Mouse (Mus musculus) embryonic facial prominence, embryonic 10.5 days (tissue): ENCODE measurements around the gene Mxd3. TPM values are rescaled to one million over a fixed set of nuclear protein-coding genes. Genes with fewer than 3 reads are reported as not detected.
A peak's percentile ranks its signal among the peaks of the same experiment; 100 is the strongest.

Experiments
- DNase-seq: peaks from one replicate; pipeline ENCODE4 v3.0.0-alpha.2; 2017; ENCODE audit warnings: low spot score
- H3K27ac ChIP-seq: fragments of 300-500 bp; sonication (generic); replicated peaks from 2 replicates; pipeline ENCODE4 v1.5.1; 2016; ENCODE audit warnings: mild to moderate bottlenecking
- H3K27me3 ChIP-seq: fragments of 300-500 bp; sonication (generic); replicated peaks from 2 replicates; pipeline ENCODE4 v1.6.1; 2016; ENCODE audit warnings: low read depth, mild to moderate bottlenecking; ENCODE audit not compliant: poor library complexity, severe bottlenecking
- H3K36me3 ChIP-seq: fragments of 300-500 bp; sonication (generic); replicated peaks from 2 replicates; pipeline ENCODE4 v1.6.1; 2016; ENCODE audit warnings: mild to moderate bottlenecking, moderate library complexity
- H3K4me1 ChIP-seq: fragments of 300-500 bp; sonication (generic); 2 replicates; pipeline ENCODE4 v1.6.1; 2016
- H3K4me3 ChIP-seq: fragments of 300-500 bp; sonication (generic); 2 replicates; pipeline ENCODE4 v1.5.1; 2016; ENCODE audit warnings: mild to moderate bottlenecking, moderate library complexity
- H3K9me3 ChIP-seq: fragments of 300-500 bp; sonication (generic); 2 replicates; pipeline ENCODE4 v1.6.1; 2016; ENCODE audit warnings: mild to moderate bottlenecking
- WGBS: fragments of 180-500 bp; shearing (Covaris S2); methylation state at CpG from one replicate; pipeline ENCODE4 v1.1.7; 2016; 5-methylcytosine and 5-hydroxymethylcytosine counted together
- polyA plus RNA-seq: library from polyadenylated mRNA; unstranded; fragments of >200 nt; fragmentation: Nextera tagmentation; extraction: Ambion mirVana; gene quantifications from 2 replicates; pipeline ENCODE4 v1.2.1, GENCODE M21; 2016

The Mxd3 gene
- polyA plus RNA-seq = 20.5 and 20.9 TPM in 2 replicates

DNA sequence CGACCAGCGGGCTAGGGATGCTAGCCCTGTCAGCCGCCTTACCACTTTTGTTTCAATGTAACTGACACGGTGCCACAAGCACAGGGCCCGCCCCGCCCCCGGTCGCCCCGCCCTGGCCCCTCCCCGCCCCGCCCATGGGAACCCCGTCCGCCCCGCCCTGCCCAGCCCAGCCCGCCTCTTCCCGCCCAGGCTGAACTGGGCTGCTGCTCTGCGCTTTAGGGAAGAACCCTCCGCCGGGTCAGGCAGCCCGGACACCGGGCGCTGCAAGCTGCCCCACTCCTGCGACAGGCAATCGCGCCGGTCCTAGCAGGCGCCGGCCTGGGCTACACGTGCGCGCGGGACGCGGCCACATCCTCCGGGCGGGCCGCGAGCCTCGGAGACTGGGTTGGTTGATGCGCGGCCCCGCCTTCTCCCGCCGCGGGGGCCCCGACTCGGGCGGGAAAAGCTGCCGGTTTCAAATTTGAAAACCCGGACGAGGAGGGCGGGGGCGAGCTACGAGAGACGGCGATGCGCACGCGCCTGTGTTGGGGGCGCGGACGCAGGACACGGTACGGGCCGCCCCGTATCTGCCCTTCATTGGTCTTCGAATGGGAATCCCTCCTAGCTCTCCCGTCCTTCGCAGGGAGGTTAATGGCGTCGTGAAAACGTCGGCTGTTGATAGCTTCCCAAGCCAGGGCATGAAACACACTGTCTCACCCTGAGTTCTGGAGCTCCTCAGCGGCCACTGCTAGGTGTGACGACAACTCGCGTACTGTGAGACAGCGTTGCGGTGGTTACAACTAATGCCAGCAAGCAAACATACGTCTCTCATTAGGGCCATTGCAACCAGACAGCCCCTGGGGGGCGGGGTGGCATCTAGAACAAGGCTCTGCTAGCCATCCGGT lies at the start of gene Mxd3:
Gene Mxd3 (minus strand): TSS at position 141 of the 884 bp plus-strand sequence.
- Histone ChIP-seq H3K27me3 (peaks cover 10% of the 10 kb centered on the region; the same call in 1 of the 2 replicates), H3K4me1 (peaks cover 45% of the 10 kb centered on the region), H3K9me3 (no peaks in the 10 kb centered on the region), H3K4me3 (peak within 1 kb of the TSS; percentile 74), H3K36me3 (peaks cover 24% of the 10 kb centered on the region), H3K27ac (peak within 1 kb of the TSS; percentile 95)
- WGBS = under 1% methylated on average over 82 of the region's 82 CpGs
- peak; percentile 94 for DNase-seq

DNA sequence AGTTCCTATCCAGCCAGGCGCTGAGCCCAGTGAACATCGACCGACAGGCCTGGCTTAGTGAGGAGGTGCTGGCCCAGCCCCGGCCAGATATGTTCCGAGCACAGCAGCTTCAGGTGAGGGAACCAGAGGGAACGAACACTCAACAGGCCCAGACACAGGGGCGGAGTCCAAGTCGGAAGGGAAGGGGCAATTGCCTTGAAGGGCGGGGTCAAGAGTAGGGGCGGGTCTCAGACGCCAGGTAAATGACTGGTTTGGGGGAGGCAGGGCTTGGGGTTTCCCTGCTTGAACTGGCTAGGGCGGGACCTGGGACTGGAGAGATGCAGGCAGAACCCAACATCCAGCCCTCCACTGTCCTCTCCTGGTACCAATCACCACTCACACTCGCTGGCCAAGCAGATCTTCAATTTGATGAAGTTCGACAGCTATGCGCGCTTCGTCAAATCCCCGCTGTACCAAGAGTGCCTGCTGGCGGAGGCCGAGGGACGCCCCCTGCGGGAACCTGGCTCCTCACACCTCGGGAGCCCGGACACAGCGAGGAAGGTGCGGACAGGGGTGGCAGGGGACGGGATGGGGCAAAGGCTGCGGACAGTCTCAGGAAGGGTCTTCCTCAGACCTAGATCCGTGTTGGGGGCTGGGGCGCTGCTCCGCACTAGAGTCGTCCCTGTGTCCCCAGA lies 49.4 kb upstream of the Mxd3 start:
- Histone ChIP-seq H3K27ac (no peak overlapping the region), H3K4me3 (peak overlapping the region; percentile 44), H3K4me1 (peaks cover 11% of the 10 kb centered on the region), H3K36me3 (no peaks in the 10 kb centered on the region), H3K27me3 (peaks cover 90% of the 10 kb centered on the region), H3K9me3 (no peaks in the 10 kb centered on the region)
- WGBS = 6% methylated on average over 32 of the region's 32 CpGs
- DNase-seq = peak; percentile 48

DNA sequence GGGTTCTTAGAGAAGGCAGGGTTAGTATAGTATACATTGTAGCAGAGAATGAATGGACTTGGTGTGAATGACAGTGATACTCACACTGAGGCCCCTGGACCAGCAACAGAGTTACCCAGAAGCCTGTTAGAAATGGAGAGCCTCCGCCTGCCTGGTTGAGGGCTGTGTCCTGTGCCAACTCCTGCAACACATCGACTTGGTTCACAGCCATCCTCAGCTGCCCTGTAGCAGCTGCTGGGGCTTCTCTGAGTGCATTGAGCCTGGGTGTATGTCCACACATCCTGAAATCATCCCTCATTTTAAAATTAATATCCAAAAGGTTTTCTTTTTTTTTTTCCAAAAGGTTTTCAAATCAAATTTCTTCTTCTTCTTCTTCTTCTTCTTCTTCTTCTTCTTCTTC lies 46.3 kb upstream of the Mxd3 start:
- peaks cover 86% of the 10 kb centered on the region for H3K27me3 ChIP-seq
- H3K4me1 ChIP-seq = peaks cover 17% of the 10 kb centered on the region
- H3K27ac ChIP-seq = no peak overlapping the region
- H3K36me3 ChIP-seq = no peaks in the 10 kb centered on the region
- H3K4me3 ChIP-seq = no peak overlapping the region
- no peaks in the 10 kb centered on the region for H3K9me3 ChIP-seq
- no peak for DNase-seq
- WGBS = 71% methylated on average over 2 of the region's 2 CpGs

DNA sequence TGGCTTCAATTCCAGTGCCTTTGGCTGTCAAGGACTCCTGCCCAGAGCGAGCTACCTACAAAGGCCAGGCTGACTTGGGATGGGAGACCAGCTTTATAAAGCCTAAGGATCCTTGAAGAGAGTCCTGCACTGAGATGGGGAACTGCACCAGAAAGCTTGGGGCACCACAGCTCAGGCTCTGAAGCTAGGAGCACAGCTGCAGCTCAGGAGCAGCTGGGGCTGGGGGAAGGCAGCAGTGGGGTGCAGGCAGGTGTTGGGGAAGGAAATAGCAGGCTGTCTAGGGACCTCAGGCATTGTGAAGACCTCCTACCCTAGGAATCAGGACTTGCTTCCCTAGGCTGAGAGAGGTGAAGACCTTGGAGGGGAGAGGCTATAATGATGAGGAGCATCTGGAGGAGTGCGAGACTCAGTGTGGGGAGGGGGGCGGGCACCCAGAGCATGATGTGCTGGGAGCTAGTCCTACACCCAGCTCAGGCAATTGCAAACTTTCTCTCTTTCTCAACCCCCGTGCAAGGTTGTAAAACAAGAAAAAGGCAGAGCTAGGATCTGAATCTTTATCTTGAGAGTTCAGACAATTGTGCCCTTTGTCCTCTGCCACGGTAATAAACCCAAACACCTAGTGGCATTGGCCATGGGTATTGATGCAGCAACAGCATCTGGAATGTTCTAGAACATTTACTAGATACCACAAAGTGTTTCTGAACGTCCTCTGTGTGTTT lies 44.7 kb upstream of the Mxd3 start:
- H3K4me3 ChIP-seq = no peak overlapping the region
- WGBS = 70% methylated on average over 6 of the region's 6 CpGs
- DNase-seq = no peak
- no peak overlapping the region for H3K27ac ChIP-seq
- peaks cover 19% of the 10 kb centered on the region for H3K4me1 ChIP-seq
- no peaks in the 10 kb centered on the region for H3K36me3 ChIP-seq
- H3K9me3 ChIP-seq = no peaks in the 10 kb centered on the region
- peaks cover 77% of the 10 kb centered on the region for H3K27me3 ChIP-seq

DNA sequence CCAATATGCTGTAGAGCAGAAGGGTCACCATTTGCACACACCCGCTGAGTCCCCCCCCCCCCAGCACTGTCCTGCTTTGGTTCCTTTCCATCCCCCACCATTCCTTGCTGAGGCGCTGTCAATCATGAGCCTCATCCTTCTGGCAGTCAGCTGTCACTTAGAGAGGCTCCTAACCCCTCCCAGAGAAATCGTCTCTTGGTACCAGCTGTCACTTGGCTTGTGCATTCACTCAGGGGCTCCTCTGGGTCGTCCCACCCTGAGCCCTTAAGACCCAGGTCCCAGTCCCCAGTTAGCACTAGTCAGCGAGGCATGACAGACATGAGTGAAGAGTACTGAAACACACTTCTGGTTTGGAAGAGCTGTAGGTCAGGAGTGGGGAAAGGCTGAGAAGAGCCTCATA lies 42.1 kb upstream of the Mxd3 start:
- Histone ChIP-seq H3K4me1 (peaks cover 9% of the 10 kb centered on the region), H3K36me3 (no peaks in the 10 kb centered on the region), H3K4me3 (no peak overlapping the region), H3K9me3 (no peaks in the 10 kb centered on the region), H3K27ac (no peak overlapping the region), H3K27me3 (peaks cover 54% of the 10 kb centered on the region)
- no peak for DNase-seq
- 54% methylated on average over 5 of the region's 5 CpGs for WGBS

DNA sequence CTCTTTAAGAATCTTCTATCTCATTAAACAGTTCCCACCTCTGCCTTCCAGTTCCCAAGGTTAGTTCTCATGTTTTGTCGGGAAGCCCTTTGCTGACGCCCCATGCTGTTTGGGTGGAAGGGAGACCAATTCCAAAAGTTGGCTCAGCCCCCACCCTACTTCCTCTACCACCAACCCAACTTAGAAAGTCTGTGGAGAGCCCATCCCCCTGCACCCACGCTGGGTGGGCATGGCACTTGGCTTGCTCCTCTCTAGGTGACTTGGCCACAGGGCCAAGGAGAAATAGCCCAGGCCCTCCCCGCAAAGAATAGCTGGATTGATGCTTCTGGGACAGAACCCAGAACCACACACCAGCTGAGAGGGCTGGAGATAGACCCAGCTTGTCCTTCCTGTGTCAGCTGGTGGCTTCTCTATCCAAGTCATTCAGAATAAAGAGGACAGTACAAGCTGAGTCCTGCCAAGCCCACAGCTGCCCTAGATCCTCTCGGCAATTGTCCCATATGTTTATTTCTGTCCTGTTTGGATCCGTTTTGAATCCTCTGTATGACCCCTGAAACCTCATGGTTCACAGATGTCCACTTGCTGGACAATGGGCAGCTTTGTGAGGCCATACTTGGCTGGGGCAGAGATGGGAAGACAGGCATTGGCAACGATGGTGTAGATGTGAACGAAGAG lies 41.5 kb upstream of the Mxd3 start:
- 58% methylated on average over 8 of the region's 8 CpGs for WGBS
- H3K9me3 ChIP-seq = no peaks in the 10 kb centered on the region
- no peak overlapping the region; the same call in 1 of the 2 replicates for H3K27ac ChIP-seq
- DNase-seq = no peak
- H3K4me3 ChIP-seq = no peak overlapping the region
- H3K27me3 ChIP-seq = peaks cover 54% of the 10 kb centered on the region
- peaks cover 9% of the 10 kb centered on the region for H3K4me1 ChIP-seq
- H3K36me3 ChIP-seq = no peaks in the 10 kb centered on the region

DNA sequence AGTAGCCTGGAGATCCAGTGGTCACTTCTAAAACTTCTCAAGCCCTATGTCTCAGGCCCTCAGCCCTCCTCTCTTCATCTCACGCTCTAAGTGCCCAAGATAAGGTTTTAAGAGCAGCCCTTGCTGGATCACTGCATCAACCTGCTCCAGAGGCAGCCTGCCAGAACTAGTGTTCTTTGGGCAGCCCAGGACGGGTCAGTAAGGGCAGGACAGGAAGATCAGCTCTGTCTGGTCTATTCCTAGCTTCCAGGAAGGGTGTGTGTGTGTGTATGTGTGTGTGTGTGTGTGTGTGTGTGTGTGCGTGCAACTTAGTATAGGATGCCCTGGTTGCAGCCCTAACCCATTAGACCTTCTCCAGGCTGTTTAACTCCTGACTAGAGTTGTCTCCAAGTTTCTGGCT lies 40.6 kb upstream of the Mxd3 start:
- Histone ChIP-seq H3K27me3 (peaks cover 46% of the 10 kb centered on the region), H3K4me3 (no peak overlapping the region), H3K36me3 (no peaks in the 10 kb centered on the region), H3K27ac (no peak overlapping the region), H3K9me3 (no peaks in the 10 kb centered on the region), H3K4me1 (peaks cover 9% of the 10 kb centered on the region)
- DNase-seq = no peak
- WGBS = 68% methylated on average over 3 of the region's 3 CpGs

DNA sequence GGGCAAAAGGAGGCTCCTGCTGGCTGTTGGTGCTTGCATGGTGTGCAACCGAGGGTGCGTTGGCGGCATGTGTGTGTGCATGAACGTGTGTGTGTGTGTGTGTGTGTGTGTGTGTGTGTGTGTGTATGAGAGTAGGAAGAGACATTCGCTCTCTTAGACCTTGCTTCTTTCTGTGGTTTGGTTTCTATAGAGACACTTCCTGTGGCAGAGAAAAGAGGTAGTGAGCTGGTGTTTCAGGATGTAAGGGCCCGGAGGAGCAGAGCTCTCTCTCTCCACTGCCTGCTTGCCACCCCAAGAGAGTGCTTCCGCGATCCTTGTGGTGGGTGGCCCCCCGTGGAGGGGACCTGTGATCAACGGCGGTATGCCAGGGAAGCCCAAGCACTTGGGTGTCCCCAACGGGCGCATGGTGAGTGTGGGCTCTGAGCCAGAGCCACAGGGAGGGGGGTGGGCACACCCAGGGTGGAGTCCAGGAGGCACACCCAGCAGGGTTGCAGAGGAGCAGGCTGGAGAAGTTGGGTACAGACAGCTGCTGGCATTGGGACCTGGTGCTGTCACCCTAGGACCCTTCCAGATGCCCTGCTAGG lies 40.0 kb upstream of the Mxd3 start, which contains the start of gene Rgs14:
Gene Rgs14 (plus strand): TSS at position 202 of the 584 bp plus-strand sequence.
- WGBS = 66% methylated on average over 13 of the region's 13 CpGs
- H3K27ac ChIP-seq = no peak within 1 kb of the TSS; the same call in 1 of the 2 replicates
- H3K4me1 ChIP-seq = peaks cover 9% of the 10 kb centered on the region
- H3K9me3 ChIP-seq = no peaks in the 10 kb centered on the region
- no peak for DNase-seq
- H3K36me3 ChIP-seq = no peaks in the 10 kb centered on the region
- peaks cover 40% of the 10 kb centered on the region for H3K27me3 ChIP-seq
- peak within 1 kb of the TSS; percentile 19; the same call in 1 of the 2 replicates for H3K4me3 ChIP-seq

DNA sequence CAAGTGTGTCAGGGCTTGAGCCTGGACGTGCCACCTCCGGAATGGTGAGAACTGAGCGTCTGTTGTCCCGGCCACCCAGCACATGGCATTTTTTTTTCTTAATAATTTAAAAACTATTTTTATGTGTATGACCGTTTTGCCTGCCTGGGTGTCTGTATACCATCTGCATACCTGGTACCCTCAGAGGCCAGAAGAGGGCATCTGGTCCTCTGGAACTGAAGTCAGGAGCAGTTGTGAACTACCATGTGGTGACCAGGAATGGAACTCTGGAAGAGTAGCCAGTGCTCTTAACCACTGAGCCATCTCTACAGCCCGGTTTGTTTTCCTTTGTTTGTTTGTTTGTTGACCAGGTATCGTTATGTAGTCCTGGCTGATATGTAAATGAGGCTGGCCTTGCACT lies 38.8 kb upstream of the Mxd3 start:
- peaks cover 9% of the 10 kb centered on the region for H3K4me1 ChIP-seq
- H3K27me3 ChIP-seq = peaks cover 28% of the 10 kb centered on the region
- no peaks in the 10 kb centered on the region for H3K9me3 ChIP-seq
- no peaks in the 10 kb centered on the region for H3K36me3 ChIP-seq
- no peak for DNase-seq
- H3K27ac ChIP-seq = no peak overlapping the region
- 78% methylated on average over 7 of the region's 7 CpGs for WGBS
- no peak overlapping the region for H3K4me3 ChIP-seq

DNA sequence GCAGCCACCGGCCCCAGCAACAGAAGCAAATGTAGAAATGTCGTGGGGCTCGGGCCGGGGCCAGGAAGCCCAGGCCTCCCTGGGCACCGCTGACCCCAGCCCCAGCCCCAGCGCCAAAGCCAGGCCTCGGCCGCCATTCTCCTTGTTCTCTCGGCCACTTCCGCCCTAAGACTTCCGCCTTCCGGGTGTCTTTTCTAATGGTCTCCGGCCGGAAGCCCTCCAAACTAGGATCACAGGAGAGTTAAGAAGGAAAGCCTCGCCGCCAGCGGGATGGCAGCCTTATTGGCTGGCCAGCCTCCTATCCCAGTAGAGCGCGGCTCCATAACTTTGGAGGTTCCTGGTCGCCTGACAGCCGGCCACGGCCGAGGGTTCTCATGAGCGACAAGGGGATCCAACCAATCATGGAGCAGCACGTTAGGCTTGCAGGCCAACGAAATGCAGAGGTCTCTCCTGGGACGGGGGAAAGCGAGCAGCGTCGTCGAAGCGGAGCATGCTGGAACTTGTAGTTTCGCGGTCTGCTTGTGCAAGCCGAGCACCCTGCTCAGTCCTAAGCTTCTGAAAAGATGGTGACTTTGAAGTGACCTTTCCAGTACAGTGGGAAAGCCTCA lies 32.9 kb upstream of the Mxd3 start, which contains the start of gene Lman2:
Gene Lman2 (minus strand): TSS at position 331 of the 608 bp plus-strand sequence.
- Histone ChIP-seq H3K27ac (peak within 1 kb of the TSS; percentile 92), H3K27me3 (no peaks in the 10 kb centered on the region), H3K9me3 (no peaks in the 10 kb centered on the region), H3K4me3 (peak within 1 kb of the TSS; percentile 99), H3K4me1 (peaks cover 18% of the 10 kb centered on the region), H3K36me3 (peaks cover 37% of the 10 kb centered on the region)
- DNase-seq = peak; percentile 97
- under 1% methylated on average over 35 of the region's 35 CpGs for WGBS

DNA sequence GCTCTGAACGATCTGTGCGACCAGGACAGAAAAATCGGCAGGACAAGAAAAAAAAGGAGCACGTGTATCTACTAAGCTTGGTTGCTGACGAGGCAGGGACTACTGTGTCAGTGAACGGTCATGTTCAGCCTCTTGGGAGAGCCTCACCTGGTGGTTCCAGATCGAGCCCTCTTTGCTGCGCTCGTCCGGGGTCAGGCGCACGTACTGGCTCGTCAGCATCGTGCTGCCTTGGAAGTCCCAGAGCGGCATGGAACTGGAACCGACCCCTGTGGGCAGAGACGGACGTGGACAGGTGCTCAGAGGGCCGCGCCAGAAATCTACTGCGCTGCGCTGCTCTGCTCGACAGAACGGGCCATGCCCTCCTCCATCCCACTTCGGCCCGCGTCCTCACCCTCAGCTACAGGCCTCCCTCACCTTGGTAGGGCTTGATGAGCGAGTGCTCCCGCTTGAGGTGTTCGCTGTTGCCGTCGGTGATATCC lies 32.4 kb upstream of the Mxd3 start:
- 1% methylated on average over 32 of the region's 32 CpGs for WGBS
- H3K9me3 ChIP-seq = no peaks in the 10 kb centered on the region
- peak overlapping the region; percentile 92 for H3K27ac ChIP-seq
- H3K4me3 ChIP-seq = peak overlapping the region; percentile 99
- no peak for DNase-seq
- H3K4me1 ChIP-seq = peaks cover 18% of the 10 kb centered on the region
- no peaks in the 10 kb centered on the region for H3K27me3 ChIP-seq
- H3K36me3 ChIP-seq = peaks cover 42% of the 10 kb centered on the region
